In the genomic region with DNA sequence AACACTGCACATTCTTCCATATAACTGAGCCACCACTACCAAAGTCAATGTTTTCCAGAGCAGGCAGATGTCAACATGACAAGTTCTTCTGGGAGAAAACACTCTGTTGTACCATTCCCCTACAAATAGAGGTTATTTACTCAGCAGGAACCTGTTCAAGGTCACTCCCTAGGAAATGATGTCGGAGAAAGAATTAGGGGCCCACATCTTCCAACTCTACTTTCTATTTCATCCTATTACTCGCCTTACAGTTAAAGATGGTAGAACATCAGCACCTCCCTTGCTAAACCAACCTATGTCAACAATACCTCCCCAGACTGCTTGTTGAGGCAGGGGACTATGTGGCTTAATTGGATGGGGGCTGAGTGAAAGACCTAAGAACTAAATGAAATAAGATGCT, we compare ENCODE assay signal across 11 mouse cellular contexts. TPM values are rescaled to one million over a fixed set of nuclear protein-coding genes. Genes with fewer than 3 reads are reported as not detected.
DNase-seq lines count a peak whose midpoint lies in the region; ATAC-seq and TF ChIP-seq lines count a peak whose summit lies in the region.
"Had no signal": no experiment of that assay in that cellular context is flagged by ENCODE, and none has a peak within 500 bp of the region (broad histone marks: within the 10 kb centered on the region; RNA-seq: fewer than 3 reads in every experiment).

Rs1 (plus strand) TSS at position 301 of the 400 bp plus-strand sequence.

- 71% methylated on average over 2 of the region's 2 CpGs for WGBS in hindbrain, embryonic 12.5 days
- 83% methylated on average over 2 of the region's 2 CpGs for WGBS in hindbrain, embryonic 10.5 days
- WGBS in embryonic facial prominence, embryonic 12.5 days, result 73% methylated on average over 2 of the region's 2 CpGs
- 83% methylated on average over 2 of the region's 2 CpGs for WGBS in hindbrain, postnatal 0 days
- 77% methylated on average over 2 of the region's 2 CpGs for WGBS in midbrain, embryonic 13.5 days

- DNase-seq in hindbrain, embryonic 10.5 days (ENCODE audit: low spot score), result no peak
- no peak for DNase-seq in hindbrain, postnatal 0 days (ENCODE audit: low spot score)
- DNase-seq in right cerebral cortex, adult 18-20 months, result no peak
- no peak for DNase-seq in right cerebral cortex, postnatal 25 days
- no peak for DNase-seq in cerebellum, postnatal 14 days
- DNase-seq: adrenal gland, adult 8-10 months had no signal

- H3K4me2 ChIP-seq in hindbrain, embryonic 12.5 days (replicated peaks), result peak within 1 kb of the TSS; percentile 40
- peak within 1 kb of the TSS; percentile 37 for H3K4me2 ChIP-seq in embryonic facial prominence, embryonic 12.5 days (replicated peaks)
- peak within 1 kb of the TSS; percentile 52 for H3K4me2 ChIP-seq in hindbrain, postnatal 0 days (ENCODE audit: low read depth, low read length)
- H3K4me2 ChIP-seq in midbrain, embryonic 13.5 days (replicated peaks), result peak within 1 kb of the TSS; percentile 52

- H3K4me1 ChIP-seq in hindbrain, embryonic 12.5 days, result no peaks in the 10 kb centered on the region
- no peaks in the 10 kb centered on the region for H3K4me1 ChIP-seq in hindbrain, embryonic 10.5 days (replicated peaks)
- H3K4me1 ChIP-seq in embryonic facial prominence, embryonic 12.5 days, result no peaks in the 10 kb centered on the region
- no peaks in the 10 kb centered on the region for H3K4me1 ChIP-seq in hindbrain, postnatal 0 days (ENCODE audit: insufficient read depth, low read length)
- H3K4me1 ChIP-seq in midbrain, embryonic 13.5 days (replicated peaks), result no peaks in the 10 kb centered on the region

- no peak within 1 kb of the TSS for H3K4me3 ChIP-seq in hindbrain, embryonic 12.5 days
- H3K4me3 ChIP-seq in hindbrain, embryonic 10.5 days, result no peak within 1 kb of the TSS
- H3K4me3 ChIP-seq in embryonic facial prominence, embryonic 12.5 days, result peak within 1 kb of the TSS; percentile 37; the same call in 1 of the 2 replicates
- peak within 1 kb of the TSS; percentile 48 for H3K4me3 ChIP-seq in hindbrain, postnatal 0 days (ENCODE audit: low read length)
- no peak within 1 kb of the TSS for H3K4me3 ChIP-seq in midbrain, embryonic 13.5 days (replicated peaks)

- no peak within 1 kb of the TSS for H3K9ac ChIP-seq in hindbrain, embryonic 12.5 days
- H3K9ac ChIP-seq in embryonic facial prominence, embryonic 12.5 days, result no peak within 1 kb of the TSS
- H3K9ac ChIP-seq in hindbrain, postnatal 0 days (replicated peaks; ENCODE audit: low read length), result no peak within 1 kb of the TSS
- H3K9ac ChIP-seq in midbrain, embryonic 13.5 days (replicated peaks), result no peak within 1 kb of the TSS

- no peak for TF ChIP-seq CTCF in hindbrain, postnatal 0 days (IDR thresholded peaks at IDR 0.05; ENCODE audit: low read depth)

- H3K27me3 ChIP-seq in hindbrain, embryonic 12.5 days, result peaks cover 30% of the 10 kb centered on the region
- H3K27me3 ChIP-seq in hindbrain, embryonic 10.5 days (ENCODE audit: insufficient read depth, poor library complexity, severe bottlenecking), result peaks cover 79% of the 10 kb centered on the region
- peaks cover 6% of the 10 kb centered on the region; the same call in 1 of the 2 replicates for H3K27me3 ChIP-seq in embryonic facial prominence, embryonic 12.5 days
- H3K27me3 ChIP-seq in hindbrain, postnatal 0 days (ENCODE audit: insufficient read depth, low read length), result no peaks in the 10 kb centered on the region; the same call in 1 of the 2 replicates
- H3K27me3 ChIP-seq in midbrain, embryonic 13.5 days, result peaks cover 43% of the 10 kb centered on the region; the same call in 1 of the 2 replicates

- H3K27ac ChIP-seq in hindbrain, embryonic 12.5 days, result no peak within 1 kb of the TSS
- H3K27ac ChIP-seq in hindbrain, embryonic 10.5 days, result no peak within 1 kb of the TSS
- H3K27ac ChIP-seq in embryonic facial prominence, embryonic 12.5 days, result no peak within 1 kb of the TSS
- no peak within 1 kb of the TSS for H3K27ac ChIP-seq in hindbrain, postnatal 0 days
- H3K27ac ChIP-seq in midbrain, embryonic 13.5 days, result no peak within 1 kb of the TSS

- no peaks in the 10 kb centered on the region for H3K9me3 ChIP-seq in hindbrain, embryonic 12.5 days (replicated peaks)
- no peaks in the 10 kb centered on the region for H3K9me3 ChIP-seq in hindbrain, embryonic 10.5 days
- H3K9me3 ChIP-seq in embryonic facial prominence, embryonic 12.5 days, result no peaks in the 10 kb centered on the region
- no peaks in the 10 kb centered on the region for H3K9me3 ChIP-seq in hindbrain, postnatal 0 days (ENCODE audit: low read length)
- H3K9me3 ChIP-seq in midbrain, embryonic 13.5 days, result no peaks in the 10 kb centered on the region

- ATAC-seq in hindbrain, embryonic 12.5 days (ENCODE audit: low FRiP score), result no peak
- ATAC-seq in embryonic facial prominence, embryonic 12.5 days (ENCODE audit: insufficient number of reproducible peaks, insufficient read depth, low FRiP score, low TSS enrichment), result no peak
- no peak for ATAC-seq in hindbrain, postnatal 0 days
- ATAC-seq in midbrain, embryonic 13.5 days, result no peak

- H3K36me3 ChIP-seq in hindbrain, embryonic 12.5 days, result no peaks in the 10 kb centered on the region
- no peaks in the 10 kb centered on the region for H3K36me3 ChIP-seq in hindbrain, embryonic 10.5 days
- H3K36me3 ChIP-seq in embryonic facial prominence, embryonic 12.5 days, result no peaks in the 10 kb centered on the region
- no peaks in the 10 kb centered on the region for H3K36me3 ChIP-seq in hindbrain, postnatal 0 days (ENCODE audit: insufficient read depth, low read length)
- no peaks in the 10 kb centered on the region for H3K36me3 ChIP-seq in midbrain, embryonic 13.5 days

RNA-seq across cellular contexts. Expression of gene Rs1, which starts in this region (rescaled TPM):
- 0.09 and 0.10 TPM in 2 replicates for polyA plus RNA-seq in hindbrain, embryonic 12.5 days (2016; fragmentation: Nextera tagmentation; extraction: Ambion mirVana)
- 0.06 TPM in 1 of 2 replicates, not detected in the other for polyA plus RNA-seq in hindbrain, embryonic 10.5 days (2016; fragmentation: Nextera tagmentation; extraction: Ambion mirVana)
- polyA plus RNA-seq in embryonic facial prominence, embryonic 12.5 days (2016; fragmentation: Nextera tagmentation; extraction: Ambion mirVana), result not detected in 2 replicates
- total RNA-seq in hindbrain, postnatal 0 days (2014; rRNA removed), result not detected in 2 replicates
- 0.04 TPM in 1 of 2 replicates, not detected in the other for polyA plus RNA-seq in hindbrain, postnatal 0 days (2015; fragmentation: Nextera tagmentation; extraction: Ambion mirVana)
- 0.03 and 0.09 TPM in 2 replicates for polyA plus RNA-seq in midbrain, embryonic 13.5 days (2015; fragmentation: Nextera tagmentation; extraction: Ambion mirVana)
- total RNA-seq: common myeloid progenitor, adult 5-6 weeks; megakaryocyte-erythroid progenitor cell, adult 5-6 weeks had no signal

Comparison
In these comparisons a context has a peak if more than half of its experiments do, and no peak if none do; other contexts are left out.
1. H3K4me3 ChIP-seq: peak in embryonic facial prominence, embryonic 12.5 days (single experiment) and hindbrain, postnatal 0 days (single experiment); none in hindbrain, embryonic 12.5 days (single experiment), hindbrain, embryonic 10.5 days (single experiment) and midbrain, embryonic 13.5 days (single experiment).
2. Peak in every context shown above with its lines, with median percentiles within 50 percentile points of each other: H3K4me2 ChIP-seq.